Mouse (Mus musculus) neural tube, embryonic 11.5 days (tissue): Measurements from ENCODE around the gene Slc39a9. TPM values are rescaled to one million over a fixed set of nuclear protein-coding genes. Genes with fewer than 3 reads are reported as not detected.

Source experiments
- ATAC-seq: fragments of 200-750 bp; cut with Nextera tagmentation; 2 replicates; pipeline ENCODE4 v1.8.0; 2017; ENCODE audit warnings: moderate number of reproducible peaks, mild to moderate bottlenecking, moderate TSS enrichment, moderate library complexity; ENCODE audit not compliant: insufficient read depth, low FRiP score, low TSS enrichment
- DNase-seq: peaks from one replicate; pipeline ENCODE4 v3.0.0-alpha.2; 2015; ENCODE audit warnings: low spot score
- H3K27ac ChIP-seq: fragments of 300-500 bp; sonication (generic); 2 replicates; pipeline ENCODE4 v1.5.1; 2014; ENCODE audit warnings: low read depth, mild to moderate bottlenecking, low read length
- H3K27me3 ChIP-seq: fragments of 300-500 bp; sonication (generic); 2 replicates; pipeline ENCODE4 v1.6.1; 2014; ENCODE audit warnings: mild to moderate bottlenecking, low read length, mixed read lengths; ENCODE audit not compliant: control insufficient read depth, insufficient read depth
- H3K36me3 ChIP-seq: fragments of 300-500 bp; sonication (generic); 2 replicates; pipeline ENCODE4 v1.6.1; 2014; ENCODE audit warnings: mild to moderate bottlenecking, low read length, moderate library complexity, mixed read lengths; ENCODE audit not compliant: control insufficient read depth, insufficient read depth
- H3K4me1 ChIP-seq: fragments of 300-500 bp; sonication (generic); 2 replicates; pipeline ENCODE4 v1.6.1; 2014; ENCODE audit warnings: low read length, mixed read lengths; ENCODE audit not compliant: control insufficient read depth, insufficient read depth
- H3K4me2 ChIP-seq: fragments of 300-500 bp; sonication (generic); 2 replicates; pipeline ENCODE4 v1.6.1; 2014; ENCODE audit warnings: low read depth, mild to moderate bottlenecking, moderate library complexity
- H3K4me3 ChIP-seq: fragments of 300-500 bp; sonication (generic); 2 replicates; pipeline ENCODE4 v1.5.1; 2014; ENCODE audit warnings: low read depth, low read length
- H3K9ac ChIP-seq: fragments of 300-500 bp; sonication (generic); 2 replicates; pipeline ENCODE4 v1.6.1; 2014; ENCODE audit warnings: mild to moderate bottlenecking, low read length
- H3K9me3 ChIP-seq: fragments of 300-500 bp; sonication (generic); 2 replicates; pipeline ENCODE4 v1.6.1; 2016; ENCODE audit warnings: low read length; ENCODE audit not compliant: control insufficient read depth
- WGBS: fragments of 180-500 bp; shearing (Covaris S2); extraction: QIAGEN DNeasy Blood & Tissue Kit; methylation state at CpG from one replicate; pipeline ENCODE4 v1.1.7; 2014; 5-methylcytosine and 5-hydroxymethylcytosine counted together
- polyA plus RNA-seq: library from polyadenylated mRNA; unstranded; fragments of >200 nt; fragmentation: Nextera tagmentation; extraction: Ambion mirVana; gene quantifications from 2 replicates; pipeline ENCODE4 v1.2.1, GENCODE M21; 2014

Slc39a9 gene
- polyA plus RNA-seq, 1 experiment from 2014 or later: 31.2 TPM

- WGBS: 48% methylated on average over 2 of the region's 2 CpGs
- H3K9ac ChIP-seq: no peak overlapping the region
- H3K4me1 ChIP-seq: 0 out of 2 replicates have a peak, but pooled peaks cover 2% of the 10 kb centered on the region
- no peaks in the 10 kb centered on the region for H3K9me3 ChIP-seq
- no peak overlapping the region for H3K4me2 ChIP-seq
- H3K4me3 ChIP-seq: no peak overlapping the region
- H3K27ac ChIP-seq: no peak overlapping the region
- DNase-seq (no peak), ATAC-seq (no peak)
- peaks cover 32% of the 10 kb centered on the region for H3K27me3 ChIP-seq
- H3K36me3 ChIP-seq: no peaks in the 10 kb centered on the region
These were observed 50.0 kb downstream of the Slc39a9 start for GRCm38 (mm10) chr12:80693700-80694099.

- H3K36me3 ChIP-seq: no peaks in the 10 kb centered on the region
- H3K4me2 ChIP-seq: no peak overlapping the region
- peaks cover 32% of the 10 kb centered on the region for H3K27me3 ChIP-seq
- H3K27ac ChIP-seq: no peak overlapping the region
- DNase-seq: no peak
- 59% methylated on average over 3 of the region's 3 CpGs for WGBS
- H3K9ac ChIP-seq: no peak overlapping the region
- no peak for ATAC-seq
- 0 out of 2 replicates have a peak, but pooled peaks cover 2% of the 10 kb centered on the region for H3K4me1 ChIP-seq
- no peaks in the 10 kb centered on the region for H3K9me3 ChIP-seq
- no peak overlapping the region for H3K4me3 ChIP-seq
These were observed 51.3 kb downstream of the Slc39a9 start for GRCm38 (mm10) chr12:80695004-80695403.

- H3K4me1 ChIP-seq: no peaks in the 10 kb centered on the region
These were observed 55.0 kb downstream of the Slc39a9 start for GRCm38 (mm10) chr12:80698526-80699143.

GRCm38 (mm10) chr12:80699144-80699531 lies 55.5 kb downstream of the Slc39a9 start:
- H3K4me3 ChIP-seq: no peak overlapping the region
- H3K27ac ChIP-seq: no peak overlapping the region
- H3K9me3 ChIP-seq: no peaks in the 10 kb centered on the region
- H3K4me1 ChIP-seq: no peaks in the 10 kb centered on the region
- H3K27me3 ChIP-seq: peaks cover 7% of the 10 kb centered on the region; the same call in 1 of the 2 replicates
- no peak overlapping the region for H3K9ac ChIP-seq
- no peak for DNase-seq
- ATAC-seq: no peak
- H3K4me2 ChIP-seq: no peak overlapping the region
- no peaks in the 10 kb centered on the region for H3K36me3 ChIP-seq
- 82% methylated on average over 2 of the region's 2 CpGs for WGBS

More at GRCm38 (mm10) chr12:80698526-80699143, 55.0 kb downstream of the Slc39a9 start:
- WGBS: 83% methylated on average over 5 of the region's 5 CpGs
- H3K4me2 ChIP-seq: no peak overlapping the region
- no peak overlapping the region for H3K4me3 ChIP-seq
- ATAC-seq (no peak), DNase-seq (no peak)
- no peak overlapping the region for H3K9ac ChIP-seq
- H3K27ac ChIP-seq: no peak overlapping the region
- no peaks in the 10 kb centered on the region for H3K9me3 ChIP-seq
- H3K36me3 ChIP-seq: no peaks in the 10 kb centered on the region
- H3K27me3 ChIP-seq: peaks cover 11% of the 10 kb centered on the region

- Histone ChIP-seq H3K4me2 (no peak overlapping the region), H3K4me3 (no peak overlapping the region), H3K9ac (no peak overlapping the region), H3K36me3 (no peaks in the 10 kb centered on the region), H3K27ac (no peak overlapping the region), H3K4me1 (no peaks in the 10 kb centered on the region), H3K9me3 (no peaks in the 10 kb centered on the region), H3K27me3 (no peaks in the 10 kb centered on the region)
- DNase-seq: no peak
- no peak for ATAC-seq
- WGBS: 87% methylated on average over 7 of the region's 7 CpGs
These were observed 57.6 kb downstream of the Slc39a9 start for GRCm38 (mm10) chr12:80701332-80701731.

- Histone ChIP-seq H3K27ac (no peak overlapping the region), H3K4me3 (no peak overlapping the region), H3K4me2 (no peak overlapping the region), H3K36me3 (no peaks in the 10 kb centered on the region), H3K4me1 (no peaks in the 10 kb centered on the region), H3K27me3 (no peaks in the 10 kb centered on the region), H3K9me3 (no peaks in the 10 kb centered on the region), H3K9ac (no peak overlapping the region)
- no peak for ATAC-seq
- DNase-seq: no peak
- WGBS: 66% methylated on average over 11 of the region's 11 CpGs
These were observed 62.7 kb downstream of the Slc39a9 start for GRCm38 (mm10) chr12:80706208-80706914.

GRCm38 (mm10) chr12:80706915-80707604 lies 63.4 kb downstream of the Slc39a9 start:
- H3K9me3 ChIP-seq: no peaks in the 10 kb centered on the region
- no peak overlapping the region for H3K4me2 ChIP-seq
- H3K27me3 ChIP-seq: no peaks in the 10 kb centered on the region
- DNase-seq: no peak
- no peak overlapping the region for H3K9ac ChIP-seq
- ATAC-seq: no peak
- H3K4me3 ChIP-seq: no peak overlapping the region
- no peaks in the 10 kb centered on the region for H3K4me1 ChIP-seq
- H3K36me3 ChIP-seq: no peaks in the 10 kb centered on the region
- WGBS: 71% methylated on average over 6 of the region's 6 CpGs
- no peak overlapping the region for H3K27ac ChIP-seq

GRCm38 (mm10) chr12:80715915-80716314 lies 72.2 kb downstream of the Slc39a9 start:
- no peak overlapping the region for H3K4me2 ChIP-seq
- no peak overlapping the region for H3K27ac ChIP-seq
- DNase-seq (no peak), ATAC-seq (no peak)
- no peaks in the 10 kb centered on the region for H3K4me1 ChIP-seq
- 78% methylated on average over 6 of the region's 6 CpGs for WGBS
- H3K9me3 ChIP-seq: no peaks in the 10 kb centered on the region
- H3K36me3 ChIP-seq: no peaks in the 10 kb centered on the region
- no peak overlapping the region for H3K9ac ChIP-seq
- H3K27me3 ChIP-seq: no peaks in the 10 kb centered on the region
- H3K4me3 ChIP-seq: no peak overlapping the region
